Mouse (Mus musculus) lung, embryonic 14.5 days (tissue): ENCODE measurements around the gene Fyn. TPM values are rescaled to one million over a fixed set of nuclear protein-coding genes. Genes with fewer than 3 reads are reported as not detected.

Experiments used
- ATAC-seq: fragments of 200-750 bp; cut with Nextera tagmentation; 2 replicates; pipeline ENCODE4 v1.8.0; 2017; ENCODE audit warnings: mild to moderate bottlenecking, moderate TSS enrichment, moderate library complexity; ENCODE audit not compliant: insufficient read depth
- DNase-seq: peaks from one replicate; pipeline ENCODE4 v3.0.0-alpha.2; 2015
- H3K27ac ChIP-seq: fragments of 300-500 bp; sonication (generic); 2 replicates; pipeline ENCODE4 v1.5.1; 2014; ENCODE audit warnings: low read depth, mild to moderate bottlenecking, moderate library complexity
- H3K27me3 ChIP-seq: fragments of 300-500 bp; sonication (generic); 2 replicates; pipeline ENCODE4 v1.6.1; 2014; ENCODE audit warnings: low read length, control low read depth; ENCODE audit not compliant: insufficient read depth
- H3K36me3 ChIP-seq: fragments of 300-500 bp; sonication (generic); 2 replicates; pipeline ENCODE4 v1.6.1; 2014; ENCODE audit warnings: control low read depth; ENCODE audit not compliant: insufficient read depth
- H3K4me1 ChIP-seq: fragments of 300-500 bp; sonication (generic); 2 replicates; pipeline ENCODE4 v1.6.1; 2014; ENCODE audit warnings: antibody characterized with exemption, control low read depth; ENCODE audit not compliant: insufficient read depth
- H3K4me2 ChIP-seq: fragments of 300-500 bp; sonication (generic); 2 replicates; pipeline ENCODE4 v1.6.1; 2014; ENCODE audit warnings: mild to moderate bottlenecking
- H3K4me3 ChIP-seq: fragments of 300-500 bp; sonication (generic); 2 replicates; pipeline ENCODE4 v1.5.1; 2014; ENCODE audit warnings: low read depth, low read length
- H3K9ac ChIP-seq: fragments of 300-500 bp; sonication (generic); 2 replicates; pipeline ENCODE4 v1.6.1; 2014
- H3K9me3 ChIP-seq: fragments of 300-500 bp; sonication (generic); 2 replicates; pipeline ENCODE4 v1.6.1; 2016; ENCODE audit warnings: low read depth, low read length, control low read depth
- CTCF ChIP-seq: IDR thresholded peaks from 2 replicates; pipeline ENCODE4 v1.5.1; 2016; ENCODE audit warnings: antibody characterized with exemption, low read depth
- WGBS: fragments of 180-500 bp; shearing (Covaris S2); extraction: QIAGEN DNeasy Blood & Tissue Kit; methylation state at CpG from one replicate; pipeline ENCODE4 v1.1.7; 2014; 5-methylcytosine and 5-hydroxymethylcytosine counted together
- polyA plus RNA-seq: library from polyadenylated mRNA; unstranded; fragments of >200 nt; fragmentation: Nextera tagmentation; extraction: Ambion mirVana; gene quantifications from 2 replicates; pipeline ENCODE4 v1.2.1, GENCODE M21; 2014

The Fyn gene
- polyA plus RNA-seq, 1 experiment from 2014 or later = 30.3 TPM

- no peak for ATAC-seq
- Histone ChIP-seq H3K4me1 (no peaks in the 10 kb centered on the region), H3K4me2 (no peak overlapping the region), H3K27ac (no peak overlapping the region), H3K4me3 (no peak overlapping the region), H3K9ac (no peak overlapping the region), H3K36me3 (no peaks in the 10 kb centered on the region), H3K27me3 (no peaks in the 10 kb centered on the region), H3K9me3 (no peaks in the 10 kb centered on the region)
- 66% methylated on average over 8 of the region's 8 CpGs for WGBS
- no peak for TF ChIP-seq CTCF
- no peak for DNase-seq
These were observed 9.5 kb downstream of the Fyn start for GRCm38 (mm10) chr10:39378025-39378603.

- 54% methylated on average over 10 of the region's 10 CpGs for WGBS
- H3K36me3 ChIP-seq = no peaks in the 10 kb centered on the region
- no peaks in the 10 kb centered on the region for H3K27me3 ChIP-seq
- no peak for DNase-seq
- H3K9ac ChIP-seq = no peak overlapping the region
- no peak overlapping the region for H3K4me2 ChIP-seq
- no peaks in the 10 kb centered on the region for H3K9me3 ChIP-seq
- TF ChIP-seq CTCF = no peak
- H3K27ac ChIP-seq = no peak overlapping the region
- ATAC-seq = no peak
- H3K4me3 ChIP-seq = no peak overlapping the region
- no peaks in the 10 kb centered on the region for H3K4me1 ChIP-seq
These were observed 10.6 kb downstream of the Fyn start for GRCm38 (mm10) chr10:39379287-39379686.

GRCm38 (mm10) chr10:39379721-39380370 lies 11.2 kb downstream of the Fyn start:
- ATAC-seq = no peak
- no peak for DNase-seq
- WGBS = 64% methylated on average over 5 of the region's 5 CpGs

GRCm38 (mm10) chr10:39385259-39385658 lies 16.6 kb downstream of the Fyn start:
- Histone ChIP-seq H3K4me3 (no peak overlapping the region), H3K4me1 (peaks cover 7% of the 10 kb centered on the region; the same call in 1 of the 2 replicates), H3K4me2 (no peak overlapping the region), H3K9me3 (no peaks in the 10 kb centered on the region), H3K27me3 (no peaks in the 10 kb centered on the region), H3K27ac (no peak overlapping the region), H3K9ac (no peak overlapping the region), H3K36me3 (no peaks in the 10 kb centered on the region)
- WGBS = 59% methylated on average over 8 of the region's 8 CpGs
- DNase-seq = no peak
- ATAC-seq = no peak
- TF ChIP-seq CTCF = no peak

More at GRCm38 (mm10) chr10:39379721-39380370, 11.2 kb downstream of the Fyn start:
- Histone ChIP-seq H3K9ac (no peak overlapping the region), H3K36me3 (no peaks in the 10 kb centered on the region), H3K4me1 (no peaks in the 10 kb centered on the region), H3K4me2 (no peak overlapping the region), H3K9me3 (no peaks in the 10 kb centered on the region), H3K27me3 (no peaks in the 10 kb centered on the region), H3K4me3 (no peak overlapping the region), H3K27ac (no peak overlapping the region)
- TF ChIP-seq CTCF = no peak

GRCm38 (mm10) chr10:39386203-39386602 lies 17.5 kb downstream of the Fyn start:
- Histone ChIP-seq H3K4me3 (no peak overlapping the region), H3K9me3 (no peaks in the 10 kb centered on the region), H3K36me3 (peaks cover under 1% of the 10 kb centered on the region; the same call in 1 of the 2 replicates), H3K4me2 (no peak overlapping the region), H3K9ac (no peak overlapping the region), H3K27ac (no peak overlapping the region), H3K27me3 (no peaks in the 10 kb centered on the region), H3K4me1 (peaks cover 7% of the 10 kb centered on the region; the same call in 1 of the 2 replicates)
- 55% methylated on average over 15 of the region's 15 CpGs for WGBS
- no peak for TF ChIP-seq CTCF
- ATAC-seq (peak; percentile 48; the same call in 1 of the 2 replicates), DNase-seq (peak; percentile 57)

- no peaks in the 10 kb centered on the region for H3K27me3 ChIP-seq
- H3K4me3 ChIP-seq = no peak overlapping the region
- peak; percentile 63 for DNase-seq
- H3K9ac ChIP-seq = no peak overlapping the region
- no peak for TF ChIP-seq CTCF
- peaks cover 9% of the 10 kb centered on the region; the same call in 1 of the 2 replicates for H3K36me3 ChIP-seq
- 0 out of 2 replicates have a peak, but pooled peaks have one; percentile 56 for ATAC-seq
- no peak overlapping the region for H3K4me2 ChIP-seq
- 35% methylated on average over 5 of the region's 5 CpGs for WGBS
- H3K4me1 ChIP-seq = peaks cover 7% of the 10 kb centered on the region; the same call in 1 of the 2 replicates
- no peak overlapping the region; the same call in 1 of the 2 replicates for H3K27ac ChIP-seq
- H3K9me3 ChIP-seq = no peaks in the 10 kb centered on the region
These were observed 18.4 kb downstream of the Fyn start for GRCm38 (mm10) chr10:39387024-39387423.

- TF ChIP-seq CTCF = no peak
- no peak for ATAC-seq
- Histone ChIP-seq H3K36me3 (peaks cover 11% of the 10 kb centered on the region; the same call in 1 of the 2 replicates), H3K4me1 (peaks cover 7% of the 10 kb centered on the region; the same call in 1 of the 2 replicates), H3K27ac (no peak overlapping the region), H3K9me3 (no peaks in the 10 kb centered on the region), H3K4me2 (no peak overlapping the region), H3K4me3 (no peak overlapping the region), H3K27me3 (no peaks in the 10 kb centered on the region), H3K9ac (no peak overlapping the region)
- DNase-seq = no peak
- WGBS = 66% methylated on average over 11 of the region's 11 CpGs
These were observed 18.9 kb downstream of the Fyn start for GRCm38 (mm10) chr10:39387556-39387955.
